Mouse (Mus musculus): ENCODE results near the gene Htr5a. TPM values are rescaled to one million over a fixed set of nuclear protein-coding genes. Genes with fewer than 3 reads are reported as not detected.

Htr5a gene
- 1.2 and 1.8 TPM in 2 replicates for polyA plus RNA-seq (2014; fragmentation: Nextera tagmentation; extraction: Ambion mirVana)

- Histone ChIP-seq H3K27ac (replicated peaks; ENCODE audit: low read depth, low read length) (no peak within 1 kb of the TSS), H3K27me3 (ENCODE audit: control insufficient read depth, insufficient read depth, low read length) (peaks cover 5% of the 10 kb centered on the region; the same call in 1 of the 2 replicates), H3K4me2 (ENCODE audit: low read length) (peak within 1 kb of the TSS; percentile 70), H3K9me3 (ENCODE audit: control insufficient read depth, low read length) (no peaks in the 10 kb centered on the region), H3K4me1 (ENCODE audit: control insufficient read depth, insufficient read depth, low read length) (no peaks in the 10 kb centered on the region), H3K9ac (replicated peaks; ENCODE audit: low read length) (peak within 1 kb of the TSS; percentile 61), H3K36me3 (ENCODE audit: control insufficient read depth, insufficient read depth, low read length) (no peaks in the 10 kb centered on the region), H3K4me3 (replicated peaks; ENCODE audit: low read depth, low read length) (peak within 1 kb of the TSS; percentile 43)
- DNase-seq = peak; percentile 74
- peak; percentile 79 for ATAC-seq (ENCODE audit: low FRiP score, low TSS enrichment)
- WGBS = 4% methylated on average over 25 of the region's 25 CpGs
Measured at GRCm38 (mm10) chr5:27841701-27842295, at the start of gene Htr5a. Gene Htr5a (plus strand): TSS chr5:27842149.

DNA sequence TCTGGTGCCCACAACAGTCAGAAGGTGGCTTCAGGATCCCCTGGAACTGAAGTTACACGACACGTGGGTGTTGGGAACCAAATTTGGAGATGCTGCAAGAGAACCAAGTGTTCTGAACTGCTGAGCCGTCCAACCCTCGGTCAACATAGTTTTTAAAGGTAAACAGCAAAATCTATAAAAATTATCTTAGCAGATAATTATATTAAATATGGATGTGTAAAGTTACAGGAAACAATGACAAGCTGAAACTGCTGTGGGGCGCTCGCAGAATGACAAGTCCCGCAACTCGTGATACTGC lies 49.8 kb upstream of the Htr5a start:
- H3K27me3 ChIP-seq (ENCODE audit: control insufficient read depth, insufficient read depth, low read length) = no peaks in the 10 kb centered on the region
- H3K4me3 ChIP-seq (replicated peaks; ENCODE audit: low read depth, low read length) = peak overlapping the region; percentile 73
- 18% methylated on average over 8 of the region's 8 CpGs for WGBS
- peaks cover 14% of the 10 kb centered on the region for H3K36me3 ChIP-seq (ENCODE audit: control insufficient read depth, insufficient read depth, low read length)
- DNase-seq (no peak), ATAC-seq (ENCODE audit: low FRiP score, low TSS enrichment) (no peak)
- no peaks in the 10 kb centered on the region for H3K9me3 ChIP-seq (ENCODE audit: control insufficient read depth, low read length)
- H3K4me2 ChIP-seq (ENCODE audit: low read length) = peak overlapping the region; percentile 83
- peaks cover 16% of the 10 kb centered on the region for H3K4me1 ChIP-seq (ENCODE audit: control insufficient read depth, insufficient read depth, low read length)
- peak overlapping the region; percentile 80 for H3K9ac ChIP-seq (replicated peaks; ENCODE audit: low read length)
- H3K27ac ChIP-seq (replicated peaks; ENCODE audit: low read depth, low read length) = peak overlapping the region; percentile 97

GRCm38 (mm10) chr5:27792531-27793205 lies 49.3 kb upstream of the Htr5a start:
- peak overlapping the region; percentile 83 for H3K4me2 ChIP-seq (ENCODE audit: low read length)
- H3K27ac ChIP-seq (replicated peaks; ENCODE audit: low read depth, low read length) = no peak overlapping the region
- peak overlapping the region; percentile 73 for H3K4me3 ChIP-seq (replicated peaks; ENCODE audit: low read depth, low read length)
- no peak for DNase-seq
- peaks cover 9% of the 10 kb centered on the region for H3K36me3 ChIP-seq (ENCODE audit: control insufficient read depth, insufficient read depth, low read length)
- no peaks in the 10 kb centered on the region for H3K27me3 ChIP-seq (ENCODE audit: control insufficient read depth, insufficient read depth, low read length)
- H3K9me3 ChIP-seq (ENCODE audit: control insufficient read depth, low read length) = no peaks in the 10 kb centered on the region
- ATAC-seq (ENCODE audit: low FRiP score, low TSS enrichment) = no peak
- peak overlapping the region; percentile 80; the same call in 1 of the 2 replicates for H3K9ac ChIP-seq (replicated peaks; ENCODE audit: low read length)
- peaks cover 16% of the 10 kb centered on the region for H3K4me1 ChIP-seq (ENCODE audit: control insufficient read depth, insufficient read depth, low read length)
- WGBS = 57% methylated on average over 9 of the region's 9 CpGs

DNA sequence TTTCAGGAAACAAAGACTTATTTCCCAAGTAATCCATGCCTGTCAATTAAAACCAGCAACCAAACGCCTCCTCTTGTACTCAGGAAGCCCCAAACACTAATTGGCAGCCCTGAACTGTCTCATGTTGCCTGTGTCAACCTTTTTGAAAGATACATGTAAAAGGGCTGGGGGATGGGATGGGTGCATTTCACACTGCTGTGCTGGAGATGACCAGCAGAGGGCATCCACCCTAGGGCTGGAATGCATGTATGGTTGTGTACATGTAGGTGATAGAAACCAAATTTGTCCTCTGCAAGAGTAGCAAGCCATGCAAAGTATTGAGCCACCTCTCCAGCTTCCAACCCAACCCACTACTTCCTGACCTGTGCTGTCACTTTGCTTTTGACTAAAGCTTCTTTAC lies 48.0 kb upstream of the Htr5a start:
- Histone ChIP-seq H3K4me1 (ENCODE audit: control insufficient read depth, insufficient read depth, low read length) (peaks cover 16% of the 10 kb centered on the region), H3K27me3 (ENCODE audit: control insufficient read depth, insufficient read depth, low read length) (no peaks in the 10 kb centered on the region), H3K27ac (replicated peaks; ENCODE audit: low read depth, low read length) (no peak overlapping the region), H3K9me3 (ENCODE audit: control insufficient read depth, low read length) (no peaks in the 10 kb centered on the region), H3K36me3 (ENCODE audit: control insufficient read depth, insufficient read depth, low read length) (no peaks in the 10 kb centered on the region), H3K4me2 (ENCODE audit: low read length) (no peak overlapping the region), H3K9ac (replicated peaks; ENCODE audit: low read length) (no peak overlapping the region), H3K4me3 (replicated peaks; ENCODE audit: low read depth, low read length) (no peak overlapping the region)
- WGBS = 22% methylated on average over 1 of the region's 1 CpGs
- ATAC-seq (ENCODE audit: low FRiP score, low TSS enrichment) = no peak
- DNase-seq = peak; percentile 82

- Histone ChIP-seq H3K4me1 (ENCODE audit: control insufficient read depth, insufficient read depth, low read length) (no peaks in the 10 kb centered on the region), H3K4me3 (replicated peaks; ENCODE audit: low read depth, low read length) (no peak overlapping the region), H3K4me2 (ENCODE audit: low read length) (no peak overlapping the region), H3K9me3 (ENCODE audit: control insufficient read depth, low read length) (no peaks in the 10 kb centered on the region), H3K27ac (replicated peaks; ENCODE audit: low read depth, low read length) (no peak overlapping the region), H3K9ac (replicated peaks; ENCODE audit: low read length) (no peak overlapping the region), H3K36me3 (ENCODE audit: control insufficient read depth, insufficient read depth, low read length) (no peaks in the 10 kb centered on the region), H3K27me3 (ENCODE audit: control insufficient read depth, insufficient read depth, low read length) (no peaks in the 10 kb centered on the region)
- 92% methylated on average over 2 of the region's 2 CpGs for WGBS
- no peak for DNase-seq
- no peak for ATAC-seq (ENCODE audit: low FRiP score, low TSS enrichment)
Measured at GRCm38 (mm10) chr5:27814282-27814681, 27.7 kb upstream of the Htr5a start.

GRCm38 (mm10) chr5:27818840-27819672 lies 22.9 kb upstream of the Htr5a start:
- no peak for ATAC-seq (ENCODE audit: low FRiP score, low TSS enrichment)
- Histone ChIP-seq H3K27ac (replicated peaks; ENCODE audit: low read depth, low read length) (no peak overlapping the region), H3K36me3 (ENCODE audit: control insufficient read depth, insufficient read depth, low read length) (no peaks in the 10 kb centered on the region), H3K4me2 (ENCODE audit: low read length) (no peak overlapping the region), H3K4me3 (replicated peaks; ENCODE audit: low read depth, low read length) (no peak overlapping the region), H3K4me1 (ENCODE audit: control insufficient read depth, insufficient read depth, low read length) (no peaks in the 10 kb centered on the region), H3K9ac (replicated peaks; ENCODE audit: low read length) (no peak overlapping the region), H3K27me3 (ENCODE audit: control insufficient read depth, insufficient read depth, low read length) (no peaks in the 10 kb centered on the region), H3K9me3 (ENCODE audit: control insufficient read depth, low read length) (no peaks in the 10 kb centered on the region)
- DNase-seq = no peak
- 65% methylated on average over 3 of the region's 3 CpGs for WGBS

DNA sequence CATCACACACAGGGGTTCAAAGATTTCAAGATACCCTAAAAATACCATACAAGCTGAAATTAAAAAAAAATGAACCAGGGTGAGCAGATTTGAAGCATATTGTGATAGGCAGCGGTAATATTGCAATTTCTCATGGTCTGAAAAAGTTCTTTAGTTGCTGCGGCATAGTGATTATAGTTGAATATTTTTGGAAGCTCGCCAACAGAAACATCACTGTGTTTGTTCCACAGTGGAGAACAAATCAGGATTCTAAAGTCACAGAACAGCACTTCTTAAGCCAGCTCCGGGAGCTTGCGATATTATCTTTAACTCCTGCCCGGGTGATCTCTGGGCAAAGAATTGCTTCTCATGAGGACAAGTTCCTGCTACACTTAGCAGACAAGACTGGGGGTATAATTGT lies 20.8 kb upstream of the Htr5a start:
- H3K9ac ChIP-seq (replicated peaks; ENCODE audit: low read length) = no peak overlapping the region
- 80% methylated on average over 6 of the region's 6 CpGs for WGBS
- H3K27ac ChIP-seq (replicated peaks; ENCODE audit: low read depth, low read length) = no peak overlapping the region
- no peak overlapping the region for H3K4me3 ChIP-seq (replicated peaks; ENCODE audit: low read depth, low read length)
- no peak for ATAC-seq (ENCODE audit: low FRiP score, low TSS enrichment)
- peak; percentile 17 for DNase-seq
- H3K27me3 ChIP-seq (ENCODE audit: control insufficient read depth, insufficient read depth, low read length) = no peaks in the 10 kb centered on the region
- no peaks in the 10 kb centered on the region for H3K9me3 ChIP-seq (ENCODE audit: control insufficient read depth, low read length)
- H3K4me2 ChIP-seq (ENCODE audit: low read length) = no peak overlapping the region
- H3K4me1 ChIP-seq (ENCODE audit: control insufficient read depth, insufficient read depth, low read length) = no peaks in the 10 kb centered on the region
- no peaks in the 10 kb centered on the region for H3K36me3 ChIP-seq (ENCODE audit: control insufficient read depth, insufficient read depth, low read length)

DNA sequence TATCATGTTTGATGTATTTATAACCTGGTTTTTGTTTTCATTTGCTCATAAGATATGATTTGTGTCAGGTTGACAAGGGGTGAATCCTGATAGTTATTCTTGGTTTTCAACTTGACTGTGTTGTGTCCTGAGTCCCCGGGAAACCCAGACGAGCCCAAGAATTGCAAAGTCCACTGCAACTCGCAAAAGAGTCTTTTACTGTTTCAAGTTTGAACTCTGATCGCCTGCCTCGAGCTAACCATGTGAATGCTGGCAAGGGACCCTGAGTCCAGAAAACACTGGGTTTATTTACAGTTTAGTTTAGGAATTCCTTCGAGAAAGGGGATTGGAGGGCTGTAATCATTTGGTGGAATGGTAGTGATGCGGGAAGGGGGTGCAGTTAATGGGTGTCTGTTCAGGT lies 14.0 kb upstream of the Htr5a start:
- ATAC-seq (ENCODE audit: low FRiP score, low TSS enrichment) = no peak
- H3K9me3 ChIP-seq (ENCODE audit: control insufficient read depth, low read length) = no peaks in the 10 kb centered on the region
- H3K27me3 ChIP-seq (ENCODE audit: control insufficient read depth, insufficient read depth, low read length) = no peaks in the 10 kb centered on the region
- H3K27ac ChIP-seq (replicated peaks; ENCODE audit: low read depth, low read length) = no peak overlapping the region
- no peaks in the 10 kb centered on the region for H3K4me1 ChIP-seq (ENCODE audit: control insufficient read depth, insufficient read depth, low read length)
- no peaks in the 10 kb centered on the region for H3K36me3 ChIP-seq (ENCODE audit: control insufficient read depth, insufficient read depth, low read length)
- no peak overlapping the region for H3K4me2 ChIP-seq (ENCODE audit: low read length)
- H3K9ac ChIP-seq (replicated peaks; ENCODE audit: low read length) = no peak overlapping the region
- 91% methylated on average over 7 of the region's 7 CpGs for WGBS
- H3K4me3 ChIP-seq (replicated peaks; ENCODE audit: low read depth, low read length) = no peak overlapping the region
- no peak for DNase-seq

Data from midbrain, embryonic 14.5 days (tissue).